Mouse (Mus musculus) adrenal gland, postnatal 10 days (tissue): Measurements from ENCODE around the gene Hbb-bs. TPM values are rescaled to one million over a fixed set of nuclear protein-coding genes. Genes with fewer than 3 reads are reported as not detected.
"Not testable (repeated sequence)": the region's sequence is repeated elsewhere in the genome, so short reads cannot be mapped to it uniquely, and the experiment has no call there.

Experiments
- DNase-seq: peaks from one replicate; pipeline ENCODE4 v3.0.0; 2021; ENCODE audit warnings: mixed read lengths
- long read RNA-seq, 2 experiments: library from polyadenylated mRNA; stranded (forward); transcript quantifications; one replicate each; pipeline ENCODE4 v2.0.0; 2021
- total RNA-seq, 2 experiments: library from RNA; stranded (reverse); gene quantifications; 2 replicates each; pipeline ENCODE4 v1.2.3; 2021

Gene Hbb-bs
- 1,000 to 10,000 TPM; 3,542 to 4,429 TPM for total RNA-seq
- long read RNA-seq, experiment 1, transcript Hbb-bs-202 (2 exons, 344 nt), result minor isoform, 29 of 1,812 reads
- long read RNA-seq, experiment 1, transcript Hbb-bs-201 (3 exons, 628 nt), result major isoform, 1,721 of 1,812 reads
- long read RNA-seq, experiment 1, partial matches to known transcripts, result 39 of 1,812 reads
- long read RNA-seq, experiment 1, other reads (novel, unspliced or antisense), result 23 of 1,812 reads
- long read RNA-seq, experiment 2, transcript Hbb-bs-202 (2 exons, 344 nt), result minor isoform, 24 of 882 reads
- long read RNA-seq, experiment 2, transcript Hbb-bs-201 (3 exons, 628 nt), result major isoform, 837 of 882 reads
- long read RNA-seq, experiment 2, partial matches to known transcripts, result 0 of 882 reads
- long read RNA-seq, experiment 2, other reads (novel, unspliced or antisense), result 21 of 882 reads

- DNase-seq, result no peak
Measured at GRCm38 (mm10) chr7:103827808-103828207, at the start of gene Hbb-bs. Gene Hbb-bs (minus strand): TSS chr7:103828096.

GRCm38 (mm10) chr7:103877093-103877492 is 49.2 kb upstream of the Hbb-bs start:
- DNase-seq, result no peak

GRCm38 (mm10) chr7:103874451-103874850 is 46.6 kb upstream of the Hbb-bs start:
- DNase-seq, result no peak

GRCm38 (mm10) chr7:103873064-103873463 is 45.2 kb upstream of the Hbb-bs start:
- DNase-seq, result no peak

GRCm38 (mm10) chr7:103870667-103871066 is 42.8 kb upstream of the Hbb-bs start:
- DNase-seq, result no peak

GRCm38 (mm10) chr7:103865716-103866115 is 37.8 kb upstream of the Hbb-bs start:
- DNase-seq, result no peak

- DNase-seq, result no peak
Measured at GRCm38 (mm10) chr7:103861531-103861930, 33.6 kb upstream of the Hbb-bs start.

- DNase-seq, result peak; percentile 54
Measured at GRCm38 (mm10) chr7:103860855-103861254, 33.0 kb upstream of the Hbb-bs start.

- DNase-seq, result no peak
Measured at GRCm38 (mm10) chr7:103859076-103859475, 31.2 kb upstream of the Hbb-bs start.

GRCm38 (mm10) chr7:103854669-103855068 is 26.8 kb upstream of the Hbb-bs start:
- no peak for DNase-seq

GRCm38 (mm10) chr7:103853090-103853489 is 25.2 kb upstream of the Hbb-bs start, which contains the start of gene Hbb-y:
Gene Hbb-y (minus strand): TSS chr7:103853216.
- DNase-seq, result no peak

GRCm38 (mm10) chr7:103844525-103845325 is 16.8 kb upstream of the Hbb-bs start:
- no peak for DNase-seq

- no peak for DNase-seq
Measured at GRCm38 (mm10) chr7:103843034-103843433, 15.1 kb upstream of the Hbb-bs start, which contains the start of gene Hbb-bh1. Gene Hbb-bh1 (minus strand): TSS chr7:103843164.

- no peak for DNase-seq
Measured at GRCm38 (mm10) chr7:103840268-103840667, 12.4 kb upstream of the Hbb-bs start, which contains the start of gene Hbb-bh2. Gene Hbb-bh2 (minus strand): TSS chr7:103840520.

- not testable (repeated sequence) for DNase-seq
Measured at GRCm38 (mm10) chr7:103827139-103827538, 757 bp downstream of the Hbb-bs start.

- no peak for DNase-seq
Measured at GRCm38 (mm10) chr7:103826255-103826887, 1.5 kb downstream of the Hbb-bs start.

GRCm38 (mm10) chr7:103825536-103826254 is 2.2 kb downstream of the Hbb-bs start:
- no peak for DNase-seq

GRCm38 (mm10) chr7:103824597-103824996 is 3.3 kb downstream of the Hbb-bs start:
- DNase-seq, result no peak

GRCm38 (mm10) chr7:103815085-103815484 is 12.8 kb downstream of the Hbb-bs start:
- not testable (repeated sequence) for DNase-seq

GRCm38 (mm10) chr7:103813766-103814165 is 14.1 kb downstream of the Hbb-bs start, which contains the start of gene Hbb-bt:
Gene Hbb-bt (minus strand): TSS chr7:103813996.
- DNase-seq, result no peak

- DNase-seq, result not testable (repeated sequence)
Measured at GRCm38 (mm10) chr7:103813152-103813551, 14.7 kb downstream of the Hbb-bs start.

- no peak for DNase-seq
Measured at GRCm38 (mm10) chr7:103812174-103812573, 15.7 kb downstream of the Hbb-bs start.
